Mouse (Mus musculus) Muller cell, postnatal 12 days (primary cell): ENCODE results near the gene Klhl5.

ENCODE experiments used
- DNase-seq: peaks from one replicate; pipeline ENCODE4 v3.0.0-alpha.2; 2015; ENCODE audit errors: inconsistent ontology term

Klhl5 gene

DNA sequence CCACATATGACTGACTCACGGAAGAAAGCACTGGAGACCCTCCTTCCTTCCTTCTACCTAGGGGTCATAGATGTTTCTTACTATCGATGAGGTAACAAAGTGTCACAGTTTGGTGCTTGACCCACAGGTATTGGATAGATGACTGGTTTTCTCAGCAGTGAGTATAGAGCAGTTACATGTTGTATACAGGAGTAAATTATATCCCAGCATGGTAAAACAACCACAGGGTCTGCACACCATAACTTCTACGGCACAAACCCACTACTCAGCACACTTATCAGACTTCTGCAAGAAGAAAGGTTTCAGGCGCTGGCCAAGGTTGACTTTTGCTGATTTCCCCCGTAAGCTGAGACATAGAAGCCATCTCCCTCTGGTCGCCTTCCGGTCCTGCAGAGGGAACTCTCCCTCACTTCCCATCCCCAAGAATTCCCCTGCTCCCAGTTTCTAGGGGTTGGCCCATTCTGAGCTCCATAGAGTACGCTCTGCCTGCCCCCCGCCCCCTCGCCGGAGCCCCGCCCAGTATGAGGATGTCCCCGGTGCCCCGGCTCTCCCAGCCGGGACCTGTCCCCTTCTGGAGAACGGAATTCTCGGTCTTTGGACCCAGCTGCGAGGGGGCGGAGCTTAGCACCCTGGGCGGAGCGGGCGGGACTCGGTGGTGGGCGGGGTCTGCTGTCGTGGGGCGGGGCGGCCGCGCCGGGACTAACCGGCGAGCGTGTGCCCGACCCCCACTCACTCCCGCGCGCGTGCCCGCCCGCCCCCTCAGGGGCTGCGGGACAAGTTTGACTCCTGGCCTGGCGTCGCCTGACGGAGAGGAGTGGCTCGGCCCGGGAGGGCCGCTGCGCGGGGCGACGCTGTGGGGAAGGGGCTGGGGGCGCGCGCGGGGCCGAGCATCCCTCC is at the start of gene Klhl5:
Gene Klhl5, plus strand, starts transcription at position 664 of the 897 bp plus-strand sequence.
- peak; percentile 96 for DNase-seq

DNA sequence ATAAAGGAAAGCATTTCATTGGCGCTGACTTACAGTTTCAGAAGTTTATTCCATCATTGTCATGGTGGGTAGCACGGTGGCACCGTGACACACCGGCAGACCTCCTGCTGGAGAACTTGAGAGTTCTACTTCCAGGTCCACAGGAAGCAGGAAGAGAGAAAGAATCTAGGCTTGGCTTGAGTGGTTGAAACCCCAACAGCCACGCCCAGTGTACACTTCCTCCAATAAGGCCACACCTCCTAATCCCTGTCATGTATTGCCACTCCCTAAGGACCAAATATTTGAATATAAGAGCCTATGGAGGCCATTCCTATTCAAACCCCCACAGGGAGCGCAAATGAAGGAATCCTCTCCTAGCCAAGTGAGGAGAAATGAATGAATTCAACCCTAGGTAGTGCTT is 49.7 kb upstream of the Klhl5 start:
- no peak for DNase-seq

- no peak for DNase-seq
Observed at GRCm38 (mm10) chr5:65059806-65060205, 47.5 kb upstream of the Klhl5 start.

- DNase-seq = no peak
Observed at GRCm38 (mm10) chr5:65062236-65062635, 45.1 kb upstream of the Klhl5 start.

GRCm38 (mm10) chr5:65063266-65063665 is 44.1 kb upstream of the Klhl5 start:
- no peak for DNase-seq

GRCm38 (mm10) chr5:65068166-65068565 is 39.2 kb upstream of the Klhl5 start:
- no peak for DNase-seq

DNA sequence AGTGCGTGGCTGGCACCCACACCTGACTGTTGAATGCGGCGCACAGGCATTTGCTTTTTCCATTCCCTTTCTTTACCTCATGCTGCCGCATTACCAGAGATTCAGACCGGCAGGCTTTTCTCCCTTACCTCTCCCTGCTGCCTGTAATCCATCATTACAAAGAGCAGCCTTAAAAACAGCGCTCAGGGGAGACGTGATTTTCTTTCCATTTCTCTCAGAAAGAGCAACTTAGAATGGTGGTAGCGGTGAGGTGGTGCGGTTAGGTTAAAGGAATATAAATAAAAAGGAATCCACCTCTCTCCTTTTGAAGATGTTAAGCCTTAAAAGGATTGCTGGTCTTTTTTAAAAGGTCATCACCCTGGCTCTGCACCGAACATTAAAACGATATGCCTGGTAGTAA is 37.5 kb upstream of the Klhl5 start:
- no peak for DNase-seq

- peak; percentile 85 for DNase-seq
Observed at GRCm38 (mm10) chr5:65071689-65072118, 35.6 kb upstream of the Klhl5 start.

DNA sequence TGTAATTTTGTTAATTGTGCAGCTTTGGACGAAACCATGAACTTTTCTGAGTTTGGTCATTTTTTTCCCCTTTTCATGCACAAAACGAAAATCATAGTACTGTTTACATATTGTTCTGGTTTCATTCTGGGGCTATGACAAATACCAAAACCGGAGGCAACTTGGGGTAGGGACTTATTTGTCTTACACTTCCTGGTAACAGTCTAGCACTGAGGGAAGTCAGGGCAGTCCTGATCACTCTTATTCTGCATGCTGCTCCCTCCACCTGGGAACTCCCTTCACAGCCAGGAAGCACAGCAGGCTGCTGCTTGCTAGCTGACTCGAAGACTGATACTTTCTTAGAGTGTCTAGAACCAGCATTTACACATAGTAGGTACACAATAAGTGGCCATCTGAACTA is 34.1 kb upstream of the Klhl5 start:
- no peak for DNase-seq

- DNase-seq = no peak
Observed at GRCm38 (mm10) chr5:65074693-65075092, 32.6 kb upstream of the Klhl5 start.

DNA sequence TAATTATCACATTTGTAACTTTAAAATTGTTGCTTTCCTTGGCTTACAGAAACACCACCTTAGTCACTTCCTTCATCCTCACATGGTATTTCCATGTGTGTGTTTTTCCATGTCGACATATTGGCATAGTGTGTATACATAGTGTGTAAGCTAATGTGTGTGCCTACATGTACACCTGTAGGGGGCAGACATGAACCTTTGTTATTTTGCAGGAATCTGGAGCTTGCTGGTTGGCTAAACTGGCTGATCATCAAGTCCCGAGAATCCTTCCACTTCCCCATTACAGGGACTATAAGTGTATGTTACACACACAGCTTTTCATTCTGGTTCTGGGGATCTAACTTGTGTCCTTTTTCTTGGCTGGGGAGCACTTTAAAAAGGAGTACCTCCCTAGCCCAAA is 31.3 kb upstream of the Klhl5 start:
- no peak for DNase-seq

GRCm38 (mm10) chr5:65076748-65077147 is 30.6 kb upstream of the Klhl5 start:
- DNase-seq = no peak

DNA sequence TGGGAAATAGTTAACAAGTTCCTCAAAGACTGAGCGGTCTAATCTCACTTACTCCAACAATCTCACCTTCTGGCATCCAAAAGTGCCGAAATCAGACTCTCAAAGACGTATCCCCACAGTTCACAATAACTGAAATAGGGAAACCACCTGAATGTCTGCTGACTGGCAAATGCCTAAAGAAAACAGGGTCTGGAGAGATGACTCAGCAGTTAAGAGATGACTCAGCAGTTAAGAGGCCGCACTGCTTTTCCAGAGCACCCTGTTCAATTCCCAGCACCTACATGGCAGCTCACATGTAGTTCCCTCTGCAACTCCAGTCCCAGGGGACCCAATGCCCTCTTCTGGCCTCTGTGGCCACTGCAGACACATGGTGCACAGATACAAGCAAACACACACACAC is 29.3 kb upstream of the Klhl5 start:
- no peak for DNase-seq

DNA sequence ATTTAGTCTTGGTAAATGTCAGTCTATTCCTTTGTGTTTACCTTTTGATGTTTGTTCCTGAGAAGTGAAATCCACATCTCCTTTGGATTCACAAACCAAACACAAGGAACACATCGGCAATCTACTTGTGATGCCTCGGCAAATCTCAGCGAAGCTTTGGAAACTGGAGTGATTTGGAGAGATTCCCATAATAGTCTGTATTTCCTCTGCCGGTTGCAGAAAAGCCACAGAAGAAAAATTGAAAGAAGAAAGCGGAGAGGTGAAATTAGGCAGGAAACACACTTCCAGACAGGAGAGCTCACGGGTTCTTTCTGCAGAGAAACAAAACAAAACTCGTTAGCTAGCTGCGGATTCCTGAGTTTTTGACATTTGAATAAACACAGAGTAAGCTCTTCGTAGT is 27.5 kb upstream of the Klhl5 start:
- no peak for DNase-seq

DNA sequence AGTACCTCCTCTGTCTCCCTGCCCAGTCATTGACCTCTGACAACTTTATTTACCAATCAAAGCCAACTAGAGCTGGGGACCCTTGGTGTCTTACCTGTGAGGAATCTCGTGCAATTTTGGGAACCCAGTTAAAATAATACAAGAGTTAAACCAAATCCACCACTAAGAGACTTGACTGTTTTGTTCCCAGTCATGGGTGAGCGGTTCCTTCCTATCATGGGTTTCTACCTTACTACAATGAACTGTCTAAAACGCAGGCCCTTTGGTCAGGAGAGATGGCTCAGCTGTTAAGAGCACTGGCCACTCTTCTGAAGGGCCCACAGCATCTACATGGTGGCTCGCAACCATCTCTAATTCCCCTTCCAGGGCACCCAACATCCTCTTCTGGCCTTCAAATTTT is 25.5 kb upstream of the Klhl5 start:
- DNase-seq = no peak

DNA sequence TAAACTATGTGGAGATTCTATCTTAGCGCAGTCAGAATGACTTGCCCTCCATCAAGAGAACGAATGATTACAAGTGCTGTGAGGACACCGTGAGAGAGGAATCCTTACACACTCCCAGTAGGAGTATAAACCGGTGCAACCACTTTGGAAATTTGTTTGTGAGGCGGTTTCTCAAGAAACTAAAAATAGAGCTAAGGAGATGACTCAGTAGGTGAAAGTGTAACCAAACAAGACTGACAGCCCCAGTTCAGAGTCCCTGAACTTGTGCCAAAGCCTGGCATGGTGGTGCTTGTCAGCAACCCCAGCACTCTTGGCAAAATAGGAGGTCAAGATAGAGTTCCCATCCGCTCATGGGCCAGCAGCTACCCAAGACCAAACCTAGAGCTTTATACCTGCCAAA is 20.8 kb upstream of the Klhl5 start:
- no peak for DNase-seq

- DNase-seq = no peak
Observed at GRCm38 (mm10) chr5:65089707-65090106, 17.6 kb upstream of the Klhl5 start.

DNA sequence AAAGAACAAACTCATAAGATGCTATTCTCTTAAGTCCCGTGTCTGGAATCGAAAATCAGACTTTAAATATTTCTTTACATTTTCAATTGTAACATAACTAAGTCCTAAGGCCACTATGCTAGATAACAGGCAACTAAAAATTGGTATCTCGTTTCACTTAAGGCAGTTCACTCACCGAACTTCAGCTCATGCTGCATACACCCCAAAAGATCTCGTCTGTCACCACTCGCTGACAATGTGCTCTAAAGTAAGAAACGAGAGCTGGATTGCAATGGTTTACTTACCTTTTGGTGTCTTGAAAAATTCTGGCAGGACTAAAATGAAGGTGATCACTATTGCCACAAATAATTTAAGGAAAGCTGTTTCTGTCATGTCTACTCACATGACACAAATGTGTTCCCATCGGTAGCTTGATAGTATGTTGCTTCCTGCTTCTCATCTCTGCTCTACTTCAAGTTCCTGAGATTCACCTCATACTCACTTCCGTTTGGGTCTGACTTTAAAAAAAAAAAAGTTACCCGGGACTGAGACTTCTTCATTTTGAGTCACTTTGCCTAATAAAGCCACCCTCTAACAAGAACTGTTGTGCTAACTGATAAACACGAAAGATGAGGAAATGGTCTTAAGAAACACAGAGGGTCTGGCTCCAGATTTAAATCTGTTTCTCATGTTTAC is 16.0 kb upstream of the Klhl5 start:
- DNase-seq = no peak

DNA sequence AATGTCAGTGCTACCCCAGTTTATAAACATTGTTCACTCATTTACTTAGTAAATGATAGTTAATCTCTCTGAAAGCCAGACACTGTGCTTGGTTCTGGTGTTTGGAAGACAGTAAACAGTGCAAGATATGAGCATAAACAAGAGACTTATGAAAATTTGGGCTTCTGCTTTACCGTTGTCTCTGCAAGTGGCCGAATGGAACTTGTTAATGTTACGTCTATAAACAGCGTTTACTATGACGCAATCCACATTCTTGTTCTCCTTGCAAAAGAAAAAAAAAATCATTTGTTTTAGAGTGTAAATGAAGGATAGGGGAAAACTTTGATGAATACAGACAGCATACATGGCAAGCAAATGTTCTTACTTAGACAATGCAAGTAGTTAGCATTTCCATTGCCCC is 15.4 kb upstream of the Klhl5 start, which contains the start of gene Tmem156:
Gene Tmem156, minus strand, starts transcription at position 212 of the 400 bp plus-strand sequence.
- DNase-seq = no peak

GRCm38 (mm10) chr5:65093769-65094168 is 13.6 kb upstream of the Klhl5 start:
- peak; percentile 54 for DNase-seq

DNA sequence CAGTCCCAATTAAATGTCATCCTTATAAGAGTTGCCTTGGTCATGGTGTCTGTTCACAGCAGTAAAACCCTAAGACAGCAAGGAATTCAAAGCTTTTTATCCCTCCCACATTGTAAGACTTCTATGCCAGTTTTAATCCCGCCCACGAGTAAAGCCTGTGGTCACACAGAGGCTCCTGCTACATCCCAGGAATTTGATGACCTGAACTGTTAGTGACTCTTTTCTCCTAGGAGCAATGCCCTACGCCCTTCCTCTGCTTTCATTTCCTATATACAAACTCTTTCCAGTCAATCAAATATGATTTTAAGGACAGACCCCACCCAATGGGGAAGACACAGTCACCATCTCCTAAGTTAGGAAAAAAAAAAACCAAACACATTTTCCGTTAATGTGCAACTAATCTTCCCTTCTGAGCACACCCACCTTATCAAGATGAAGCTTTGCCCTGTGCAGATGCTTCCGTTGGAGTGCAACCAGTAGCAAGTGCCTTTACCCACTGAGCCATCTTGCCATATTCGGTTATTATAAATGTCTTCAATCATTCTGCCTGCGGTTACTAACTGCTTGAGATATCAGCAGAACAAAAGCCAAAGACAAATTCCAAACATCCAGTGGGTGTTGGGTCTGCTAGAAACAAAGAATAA is 12.3 kb upstream of the Klhl5 start:
- DNase-seq = no peak

DNA sequence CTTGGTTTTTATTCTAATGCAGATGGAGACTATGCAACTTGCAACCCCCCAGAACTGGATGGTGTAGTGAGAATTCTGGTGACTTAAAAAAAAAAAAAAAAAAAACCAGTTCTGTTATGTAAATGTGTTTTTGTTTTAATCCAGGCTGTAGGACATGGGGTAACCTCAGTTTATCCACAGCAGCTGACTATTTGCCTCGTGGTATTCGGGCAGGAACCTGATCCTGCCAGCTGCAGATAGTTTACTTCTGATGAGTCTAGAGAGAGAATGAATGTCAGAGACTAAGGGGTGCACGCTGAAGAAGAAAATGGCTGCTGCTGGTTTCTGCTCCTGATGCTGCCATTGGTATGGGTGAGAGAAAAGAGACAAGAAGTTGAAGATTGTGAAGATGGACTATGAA is 11.3 kb upstream of the Klhl5 start:
- no peak for DNase-seq

DNA sequence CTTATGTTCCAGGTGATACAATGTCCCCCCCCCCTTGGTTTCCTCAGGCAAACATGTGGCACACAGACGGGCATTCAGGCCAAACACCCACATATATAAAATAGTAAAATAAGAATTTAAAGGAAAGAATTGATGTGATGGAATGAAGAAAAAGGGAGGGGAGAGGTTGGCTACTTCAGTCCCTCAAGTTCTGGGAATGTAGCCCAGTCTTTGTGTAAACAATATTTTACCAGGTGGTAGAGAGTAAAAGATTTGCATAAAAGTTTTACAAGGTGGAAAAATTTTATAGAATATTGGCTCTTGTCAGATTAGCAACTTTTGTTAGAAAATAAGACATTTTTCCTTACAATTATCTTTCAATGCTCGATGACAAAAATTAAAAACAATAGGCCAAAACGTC is 10.5 kb upstream of the Klhl5 start:
- DNase-seq = no peak
